Mouse (Mus musculus): Measurements from ENCODE around the gene Rbm20. TPM values are rescaled to one million over a fixed set of nuclear protein-coding genes. Genes with fewer than 3 reads are reported as not detected.

The Rbm20 gene
- total and polyA plus RNA-seq, 3 experiments, result 0.05 to 0.56 (median 0.08) TPM

DNA sequence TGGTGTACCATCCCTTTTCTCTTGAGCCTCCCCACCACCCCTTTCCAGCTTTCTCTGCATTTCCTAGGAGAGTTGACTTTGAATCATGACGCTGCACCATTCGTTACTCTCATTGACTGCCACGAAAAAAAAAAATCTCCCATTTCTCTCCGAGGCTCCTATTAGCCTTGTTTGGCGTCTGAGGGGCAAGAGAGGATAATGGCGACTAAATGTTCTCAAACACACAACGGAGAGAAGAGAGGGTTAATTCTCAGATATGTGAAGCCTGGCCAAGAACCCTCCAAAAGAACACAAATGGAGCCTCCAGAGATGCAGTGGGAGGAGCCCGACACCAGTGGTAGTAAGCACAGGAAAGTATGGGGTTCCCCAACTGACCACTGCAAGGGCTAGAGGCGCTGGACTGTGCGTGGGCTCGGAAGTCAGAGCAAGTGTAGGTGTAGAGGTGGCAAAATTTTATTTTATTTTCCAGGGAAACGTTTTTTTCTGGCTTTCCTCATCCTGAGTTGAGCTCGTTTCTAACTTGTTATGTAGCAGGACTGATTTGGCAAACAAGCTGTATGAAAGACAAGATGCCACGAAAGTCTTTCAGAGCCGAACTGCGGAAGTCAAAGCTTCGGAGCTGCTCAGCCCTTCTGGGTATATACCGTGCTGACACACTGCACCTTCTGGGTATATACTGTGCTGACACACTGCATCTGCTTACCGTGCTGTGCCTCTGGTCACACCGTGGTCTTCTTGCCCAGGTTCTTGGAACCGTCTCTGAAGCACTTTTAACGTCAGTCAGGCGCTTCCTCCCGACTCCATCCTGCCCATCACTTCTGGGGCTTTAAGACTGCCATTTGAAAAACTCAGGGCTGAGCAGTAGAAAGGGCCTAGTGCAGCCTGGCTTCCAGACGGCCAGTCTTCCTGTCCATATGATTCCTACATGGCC, 222.1 kb downstream of the Rbm20 start (continued):
- no peak for TF ChIP-seq NRF1 (IDR thresholded peaks at IDR 0.05; ENCODE audit: low read depth, low read length)

DNA sequence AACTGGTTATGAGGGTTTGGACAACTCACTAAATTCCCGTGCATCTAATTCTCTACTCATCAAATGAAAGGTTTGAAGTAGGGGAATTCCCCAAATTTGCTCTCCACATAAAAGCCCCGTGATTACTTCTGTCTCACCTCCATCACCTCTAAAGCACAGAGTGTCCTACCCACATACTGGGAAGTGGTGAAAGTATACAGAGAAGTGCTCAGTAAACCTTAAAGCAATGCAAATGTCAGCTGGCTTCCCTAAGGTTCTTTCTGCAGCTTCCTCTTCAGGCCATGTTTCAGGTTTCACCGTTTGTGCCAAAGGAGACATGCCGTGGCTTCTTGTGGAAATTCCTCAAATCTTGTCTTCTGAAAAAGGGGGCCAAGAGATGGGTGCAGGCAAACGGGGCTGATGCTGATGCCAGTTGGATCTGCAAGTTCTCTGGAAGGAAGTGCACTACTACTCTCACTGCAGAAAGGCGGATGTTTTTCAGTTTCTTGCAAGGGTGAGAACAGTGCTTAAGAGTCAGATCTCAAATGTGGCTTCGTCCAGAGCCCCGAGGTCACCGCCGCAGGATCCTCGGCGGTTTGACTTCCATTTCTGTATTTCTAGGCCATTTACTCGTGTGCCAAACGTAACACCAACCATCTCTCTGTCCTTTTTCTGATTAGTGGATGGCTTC, 223.0 kb downstream of the Rbm20 start:
- DNase-seq (ENCODE audit: extremely low read depth), result peak; percentile 73
- Histone ChIP-seq H3K4me2 (ENCODE audit: insufficient read depth, low read depth, poor library complexity, severe bottlenecking) (peak overlapping the region; percentile 80), H3K9ac (ENCODE audit: insufficient read depth, low read depth) (peak overlapping the region; percentile 64; the same call in 1 of the 2 replicates), H3K79me2 (replicated peaks; ENCODE audit: control insufficient read depth, extremely low read depth, insufficient read depth, poor library complexity, severe bottlenecking) (peaks cover 14% of the 10 kb centered on the region; the same call in 1 of the 2 replicates), H3K27ac (ENCODE audit: insufficient read depth, low read depth) (peak overlapping the region; percentile 97), H3K4me3 (replicated peaks in 1 of 3; ENCODE audit: low read depth in 2 of 3, low read length in 2 of 3, poor library complexity in 1 of 3) (peak overlapping the region; percentile 35 to 53 (median 42)), H3K4me1 (ENCODE audit: control insufficient read depth in 1 of 2, insufficient read depth in 2 of 2) (peaks cover 20 to 64% of the 10 kb centered on the region in 2 experiments), H3K9me3 (replicated peaks; ENCODE audit: low read length) (no peaks in the 10 kb centered on the region), H3K27me3 (replicated peaks) (no peaks in the 10 kb centered on the region), H3K36me3 (replicated peaks in 1 of 2; ENCODE audit: control insufficient read depth in 1 of 2, insufficient read depth in 1 of 2, low read length in 1 of 2) (no peaks in the 10 kb centered on the region)
- dilution Hi-C loops (cut with MboI; ENCODE audit: extremely low pct_ligation_motif_present, extremely low pct_unique_long_range_greater_than_20kb, low sequenced_read_pairs) (no loop called here), in situ Hi-C loops (cut with MboI; ENCODE audit: low pct_ligation_motif_present, low pct_unique_long_range_greater_than_20kb, low sequenced_read_pairs) (no loop called here)
- TF ChIP-seq NELFE (IDR thresholded peaks at IDR 0.05; ENCODE audit: low read depth, low read length) (no peak), ETS1 (conservative IDR thresholded peaks at IDR 0.05; ENCODE audit: low read depth, low read length) (no peak; the same call in 1 of the 2 replicates), ELF1 (IDR thresholded peaks at IDR 0.05; ENCODE audit: low read depth, low read length) (0 out of 2 replicates have a peak, but pooled peaks have one; percentile 35), CTCF (conservative IDR thresholded peaks at IDR 0.05 in 1 of 2, IDR thresholded peaks at IDR 0.05 in 1 of 2; ENCODE audit: low read depth in 2 of 2, low read length in 2 of 2) (no peak), E2F4 (IDR thresholded peaks at IDR 0.05; ENCODE audit: insufficient replicate concordance, low read depth, low read length) (no peak), HCFC1 (IDR thresholded peaks at IDR 0.05; ENCODE audit: low read depth, low read length) (no peak), MAFK (IDR thresholded peaks at IDR 0.05; ENCODE audit: insufficient replicate concordance, low read length) (no peak), JUN (IDR thresholded peaks at IDR 0.05; ENCODE audit: insufficient read depth, low read depth, low read length) (no peak), EP300 (IDR thresholded peaks at IDR 0.05; ENCODE audit: low read length) (peak; percentile 57), CHD1 (IDR thresholded peaks at IDR 0.05; ENCODE audit: low read depth, low read length) (no peak), USF1 (IDR thresholded peaks at IDR 0.05; ENCODE audit: low read depth, low read length) (no peak), KAT2A (IDR thresholded peaks at IDR 0.05; ENCODE audit: insufficient replicate concordance, low read length) (no peak), MAX (IDR thresholded peaks at IDR 0.05; ENCODE audit: low read length) (peak; percentile 34), USF2 (conservative IDR thresholded peaks at IDR 0.05; ENCODE audit: low read depth, low read length) (no peak), RCOR1 (conservative IDR thresholded peaks at IDR 0.05; ENCODE audit: low read depth, low read length) (no peak), BHLHE40 (IDR thresholded peaks at IDR 0.05; ENCODE audit: low read depth, low read length) (peak; percentile 67), CHD2 (IDR thresholded peaks at IDR 0.05; ENCODE audit: low read length) (no peak), POLR2A (IDR thresholded peaks at IDR 0.05; ENCODE audit: low read depth, low read length) (no peak), TCF12 (IDR thresholded peaks at IDR 0.05; ENCODE audit: low read depth, low read length) (peak; percentile 35; the same call in 1 of the 2 replicates), MAZ (IDR thresholded peaks at IDR 0.05; ENCODE audit: low read depth, low read length) (0 out of 2 replicates have a peak, but pooled peaks have one; percentile 38), ZMIZ1 (IDR thresholded peaks at IDR 0.05; ENCODE audit: low read depth, low read length) (no peak), ZC3H11A (IDR thresholded peaks at IDR 0.05; ENCODE audit: low read depth, low read length) (no peak), SMC3 (IDR thresholded peaks at IDR 0.05; ENCODE audit: low read depth, low read length) (no peak; the same call in 1 of the 2 replicates), PAX5 (IDR thresholded peaks at IDR 0.05; ENCODE audit: low read length) (no peak), SIN3A (IDR thresholded peaks at IDR 0.05; ENCODE audit: low read length) (0 out of 2 replicates have a peak, but pooled peaks have one; percentile 2), TBP (conservative IDR thresholded peaks at IDR 0.05; ENCODE audit: low read depth, low read length) (peak; percentile 43; the same call in 1 of the 2 replicates), MYC (IDR thresholded peaks at IDR 0.05; ENCODE audit: low read depth, low read length) (0 out of 2 replicates have a peak, but pooled peaks have one; percentile 50)

All from CH12.LX (cell line).